Mouse (Mus musculus): Measurements from ENCODE around the gene D630023F18Rik.

The D630023F18Rik gene

DNA sequence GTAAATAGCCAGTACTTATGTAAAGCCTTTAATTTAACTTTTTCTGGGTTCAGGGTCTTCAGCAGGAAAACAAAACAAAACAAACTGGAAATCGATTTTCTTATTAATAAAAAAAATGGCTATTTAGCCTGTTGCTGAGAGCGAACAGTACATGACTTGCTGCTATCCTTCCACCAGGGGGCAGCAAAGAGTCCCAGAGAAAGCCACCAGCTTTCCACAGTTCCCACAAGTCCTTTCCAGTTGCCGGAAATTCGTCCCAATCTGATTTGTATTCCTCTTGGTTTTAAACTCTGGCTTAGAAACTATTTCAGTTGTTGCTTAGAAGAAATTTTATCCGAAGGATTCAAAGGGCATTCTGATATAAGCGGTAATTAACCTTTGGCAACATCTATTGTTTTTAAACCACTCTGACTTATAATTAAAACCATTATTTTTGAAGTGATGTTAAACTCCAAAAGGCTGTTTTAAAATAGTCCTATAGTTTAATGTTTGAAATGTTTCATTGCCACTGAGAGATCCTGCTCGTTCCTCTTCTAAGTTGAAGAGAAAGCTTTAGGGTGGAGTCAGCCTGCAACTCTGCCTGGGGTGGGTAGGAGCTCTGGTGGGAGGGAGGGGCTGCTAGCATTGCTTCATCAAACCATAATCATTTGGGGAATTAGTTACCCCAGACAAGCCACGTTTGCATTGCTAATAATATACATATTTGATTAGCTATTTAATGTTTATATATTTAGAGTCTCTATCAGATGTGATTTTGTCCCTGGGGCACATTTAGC lies 10.8 kb downstream of the D630023F18Rik start:
- peak; percentile 38 to 74 for DNase-seq (ENCODE audit: low spot score in 2 of 2)

DNA sequence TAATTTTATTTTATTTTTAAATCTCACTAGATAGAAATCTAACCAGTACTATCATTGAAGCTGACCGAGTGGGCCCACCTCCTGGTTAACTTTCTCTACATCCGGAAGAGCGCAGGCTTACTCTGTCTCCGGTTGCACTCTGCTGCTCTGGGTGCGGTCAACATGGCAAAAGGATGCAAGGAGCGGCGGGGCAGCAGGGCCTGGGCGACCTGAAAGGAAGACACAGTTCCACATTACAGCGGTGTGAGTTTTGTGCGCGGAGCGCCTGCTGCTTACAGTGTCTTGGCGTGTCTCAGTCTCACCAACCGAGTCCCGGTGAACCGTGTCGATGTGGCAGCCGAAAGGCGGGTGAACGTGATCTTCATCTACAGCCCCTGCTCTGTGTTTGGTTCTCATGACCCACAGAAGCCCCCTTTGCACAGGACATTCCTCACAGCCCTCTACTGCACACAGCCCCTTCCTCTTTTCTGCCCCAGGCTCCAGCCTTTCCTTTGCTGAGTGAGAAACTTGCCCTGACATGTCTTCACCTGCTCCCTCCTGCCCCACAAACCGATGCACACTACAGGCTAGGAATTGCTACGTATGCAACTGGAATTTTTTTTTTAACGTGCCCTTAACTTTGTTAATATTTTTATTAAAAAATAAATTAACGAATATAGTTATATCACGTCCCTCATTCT lies 13.1 kb downstream of the D630023F18Rik start:
- DNase-seq (ENCODE audit: low spot score in 2 of 2): no peak

DNA sequence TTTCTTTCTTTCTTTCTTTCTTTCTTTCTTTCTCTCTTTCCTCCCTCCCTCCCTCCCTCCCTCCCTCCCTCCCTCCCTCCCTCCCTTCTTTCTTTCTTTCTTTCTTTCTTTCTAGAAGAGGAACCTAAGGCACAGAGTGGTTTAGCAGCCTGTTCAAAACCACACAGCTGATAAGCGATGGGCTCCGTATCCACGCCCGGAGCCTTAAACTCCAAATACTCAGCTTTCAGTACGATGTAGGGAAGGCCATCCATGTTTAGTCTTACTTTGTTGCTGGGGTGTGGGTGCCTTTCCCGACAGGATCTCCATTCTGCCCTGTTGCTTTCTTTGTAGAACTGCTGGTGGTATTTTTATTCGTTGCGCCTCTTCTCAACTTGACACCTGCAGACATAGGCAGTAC lies 13.8 kb downstream of the D630023F18Rik start:
- DNase-seq (ENCODE audit: low spot score in 2 of 2): no peak

DNA sequence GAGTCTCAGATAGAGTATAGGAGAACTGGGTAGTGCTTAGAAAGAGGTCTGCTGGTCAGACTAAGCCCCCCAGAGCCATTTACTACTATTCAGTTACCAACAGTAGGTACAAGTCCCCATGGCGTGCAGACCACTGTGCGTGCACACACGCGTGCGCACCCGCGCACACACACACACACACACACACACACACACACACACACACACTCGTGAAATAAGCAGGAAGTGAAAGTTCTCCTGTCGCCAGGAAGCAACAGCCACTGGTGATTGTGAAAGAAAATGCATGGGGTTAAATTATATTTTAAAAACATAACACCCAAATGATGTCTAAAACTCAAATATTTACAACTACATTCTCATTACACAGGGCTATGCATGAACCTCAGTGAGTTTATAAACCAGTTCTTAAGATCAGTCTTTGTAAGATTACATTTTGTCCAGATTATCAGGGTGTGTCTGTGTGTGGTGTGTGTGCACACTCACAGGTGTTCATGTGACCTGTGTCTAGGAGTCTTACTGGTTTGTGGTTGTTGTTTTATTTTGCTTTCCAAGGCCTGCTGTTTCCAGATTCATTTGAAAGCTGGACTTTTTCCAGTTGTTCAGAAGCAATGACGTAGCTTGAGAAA lies 15.2 kb downstream of the D630023F18Rik start:
- DNase-seq (ENCODE audit: low spot score in 2 of 2): no peak

DNA sequence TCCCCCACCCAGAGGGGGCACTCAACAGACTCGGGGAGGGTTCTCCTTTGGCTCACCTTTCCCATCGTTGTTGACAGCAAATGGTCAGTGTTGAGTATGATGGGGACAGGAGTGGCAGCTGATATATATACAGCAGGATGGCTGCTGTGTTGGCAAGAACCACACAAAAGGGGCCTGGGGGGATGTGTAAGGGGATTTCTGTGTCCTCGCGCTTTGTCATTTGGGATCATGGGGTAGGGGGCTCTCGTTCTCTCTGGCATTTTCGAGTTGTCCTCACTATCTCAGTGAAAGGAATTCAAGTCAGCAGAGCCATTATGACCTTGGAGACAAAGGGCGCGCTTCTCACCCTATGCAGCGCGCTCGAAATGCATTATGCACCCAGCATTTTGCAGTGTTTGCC lies 19.7 kb downstream of the D630023F18Rik start, which contains the start of gene Cryga:
TSS of gene Cryga (minus strand) at position 101 of the 400 bp plus-strand sequence.
- no peak for DNase-seq (ENCODE audit: low spot score in 2 of 2)

DNA sequence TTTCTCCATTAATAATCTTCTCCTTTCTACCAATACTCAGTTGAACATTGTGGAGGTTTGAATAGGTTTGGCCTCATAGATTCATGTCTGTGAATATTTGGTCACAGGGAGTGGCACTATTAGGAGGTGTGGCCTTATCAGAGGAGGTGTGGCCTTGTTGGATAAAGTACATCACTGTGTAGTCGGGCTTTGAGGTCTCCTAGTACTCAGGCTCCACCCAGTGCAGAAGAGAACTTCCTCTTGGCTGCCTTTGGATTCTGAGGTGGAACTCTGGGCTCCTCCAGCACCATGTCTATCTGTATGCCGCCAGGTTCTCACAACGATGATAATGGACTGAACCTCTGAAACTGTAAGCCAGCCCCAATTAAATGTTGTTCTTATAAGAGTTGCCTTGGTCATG lies 26.1 kb downstream of the D630023F18Rik start:
- no peak for DNase-seq (ENCODE audit: low spot score in 2 of 2)

DNA sequence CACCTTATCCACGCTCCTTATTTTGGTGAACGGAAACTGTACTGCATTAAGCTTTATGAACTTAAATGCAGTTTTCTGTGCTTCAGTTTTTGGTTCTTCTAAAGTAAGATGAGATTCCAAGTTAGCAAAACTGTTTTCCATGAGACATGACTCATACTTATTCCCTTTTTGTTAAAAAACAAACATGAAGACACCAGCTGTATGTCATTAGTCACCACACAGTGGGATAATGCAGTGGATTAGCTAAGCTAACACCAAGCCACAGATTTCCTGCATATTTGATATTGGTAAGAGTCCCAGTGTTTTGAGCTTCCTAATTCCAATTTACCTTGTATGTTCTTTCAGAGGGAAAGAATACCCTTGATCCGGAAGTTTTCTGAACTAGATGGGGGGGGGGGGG lies 31.4 kb downstream of the D630023F18Rik start:
- no peak for DNase-seq (ENCODE audit: low spot score in 2 of 2)

DNA sequence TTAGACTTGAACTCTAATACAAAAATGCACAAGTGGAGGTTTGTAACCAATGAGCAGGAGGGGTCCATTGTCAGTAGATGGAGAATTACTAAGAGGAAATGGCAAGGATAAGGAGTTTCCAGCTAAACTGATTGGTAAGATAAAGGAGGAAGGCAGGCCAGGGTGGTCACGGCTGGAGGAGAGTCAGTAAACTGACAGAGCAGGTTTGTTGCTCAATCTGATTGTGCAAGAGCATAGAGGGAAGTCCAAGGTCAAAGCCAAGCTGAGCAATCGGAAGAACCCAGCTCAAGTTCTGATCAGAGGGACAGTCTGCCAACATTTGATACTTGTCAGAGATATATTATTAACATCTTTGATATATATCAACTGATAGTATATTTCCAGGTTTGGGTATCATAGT lies 32.6 kb downstream of the D630023F18Rik start:
- DNase-seq (ENCODE audit: low spot score in 2 of 2): no peak

DNA sequence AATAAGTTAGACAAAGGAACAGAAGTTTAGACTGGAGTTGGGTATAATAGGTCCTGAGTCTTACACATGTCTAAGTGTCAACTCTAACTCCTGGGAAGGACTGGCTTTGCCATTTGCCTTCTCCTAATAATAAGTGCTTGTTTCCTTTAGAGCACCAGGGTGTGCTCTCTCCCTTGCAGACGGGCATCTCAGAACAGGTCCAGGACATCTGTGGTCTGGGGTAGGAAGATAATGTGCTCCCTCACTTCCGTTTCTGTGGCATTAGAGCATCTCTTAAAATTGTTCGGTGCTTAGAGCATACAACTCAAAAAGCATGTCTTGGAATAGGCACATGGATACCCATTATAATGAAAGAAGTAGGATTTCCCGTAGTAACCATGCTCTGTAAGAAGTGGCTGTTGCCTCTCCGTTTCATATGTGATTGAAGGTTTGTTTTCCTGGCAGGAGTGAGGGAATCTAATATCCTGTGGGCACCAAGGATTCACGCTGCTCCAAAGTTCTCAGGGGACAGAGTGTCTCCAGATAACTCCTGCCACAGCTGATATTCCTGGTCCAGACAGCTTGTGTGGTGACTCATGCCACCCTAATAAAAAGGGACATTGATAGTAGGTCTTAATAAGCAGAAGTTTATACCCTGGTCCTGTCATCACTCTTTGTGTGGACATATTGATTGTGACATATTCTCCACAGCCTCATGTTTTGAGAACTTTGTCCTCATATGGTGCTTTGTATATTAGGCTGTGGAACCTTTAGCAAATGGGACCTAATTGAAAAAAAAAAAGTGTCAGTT lies 34.3 kb downstream of the D630023F18Rik start:
- no peak for DNase-seq (ENCODE audit: low spot score in 2 of 2)

DNA sequence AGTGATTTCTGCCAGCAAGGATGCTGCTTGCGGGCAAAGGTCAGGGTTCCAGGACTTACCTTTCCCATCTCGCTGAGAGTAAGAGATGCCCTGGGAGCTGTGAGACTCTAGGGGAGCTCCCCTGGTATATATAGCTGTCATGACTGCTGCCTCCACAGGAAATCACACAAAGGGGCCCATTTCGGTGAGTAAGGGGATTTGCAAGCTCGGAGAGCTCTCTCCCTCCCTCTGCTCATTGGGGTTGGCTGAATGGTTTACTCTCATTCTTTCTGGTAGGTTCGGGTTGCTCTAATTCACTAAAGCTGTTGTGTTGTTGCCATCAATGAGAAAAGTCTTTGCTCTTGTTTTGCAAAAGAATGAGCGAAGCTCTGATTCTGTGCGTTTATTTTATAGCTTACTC lies 40.8 kb downstream of the D630023F18Rik start, which contains the start of gene Crygb:
TSS of gene Crygb (minus strand) at position 101 of the 400 bp plus-strand sequence.
- no peak for DNase-seq (ENCODE audit: low spot score in 2 of 2)

DNA sequence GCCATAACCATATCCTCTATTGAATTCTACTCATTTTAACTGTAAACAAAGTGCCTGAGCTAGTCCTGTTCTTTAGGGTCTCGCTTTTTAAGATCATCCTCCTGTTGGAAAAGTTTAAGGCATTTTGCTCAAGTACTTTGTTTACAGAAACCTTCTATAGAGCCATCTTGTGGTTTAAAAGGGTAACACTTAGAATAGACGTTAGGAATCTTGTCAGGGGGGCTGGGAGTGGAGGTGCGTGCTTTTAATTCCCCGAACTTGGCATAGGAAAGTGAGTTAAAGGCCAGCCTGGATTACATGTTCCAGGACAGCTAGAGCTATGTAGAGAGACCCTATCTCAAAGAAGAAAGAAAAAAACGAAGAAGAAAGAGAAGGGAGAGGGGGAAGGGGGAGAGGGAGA lies 47.4 kb downstream of the D630023F18Rik start:
- DNase-seq (ENCODE audit: low spot score in 2 of 2): no peak

DNA sequence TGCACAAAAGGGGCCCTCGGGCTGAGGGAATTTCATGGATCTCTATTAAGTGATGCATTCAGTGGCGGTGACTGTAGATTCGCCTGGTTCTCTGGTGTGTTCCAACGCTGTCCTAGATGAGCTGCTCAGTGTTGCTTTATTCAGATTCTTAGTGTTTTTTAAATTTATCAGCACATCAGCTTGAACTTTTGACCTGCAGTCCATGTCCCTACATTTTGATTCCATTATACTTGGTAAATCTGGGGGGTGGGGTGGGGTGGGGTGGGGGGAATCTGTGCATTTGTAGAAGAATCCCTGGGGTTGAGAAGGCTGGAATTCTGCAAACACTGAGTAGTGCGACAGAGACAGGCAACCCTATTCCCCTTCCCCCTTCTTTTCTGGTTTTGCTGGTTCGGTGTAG lies 49.4 kb downstream of the D630023F18Rik start, which contains the start of gene Crygc:
TSS of gene Crygc (minus strand) at position 101 of the 400 bp plus-strand sequence.
- DNase-seq (ENCODE audit: low spot score in 2 of 2): no peak

DNA sequence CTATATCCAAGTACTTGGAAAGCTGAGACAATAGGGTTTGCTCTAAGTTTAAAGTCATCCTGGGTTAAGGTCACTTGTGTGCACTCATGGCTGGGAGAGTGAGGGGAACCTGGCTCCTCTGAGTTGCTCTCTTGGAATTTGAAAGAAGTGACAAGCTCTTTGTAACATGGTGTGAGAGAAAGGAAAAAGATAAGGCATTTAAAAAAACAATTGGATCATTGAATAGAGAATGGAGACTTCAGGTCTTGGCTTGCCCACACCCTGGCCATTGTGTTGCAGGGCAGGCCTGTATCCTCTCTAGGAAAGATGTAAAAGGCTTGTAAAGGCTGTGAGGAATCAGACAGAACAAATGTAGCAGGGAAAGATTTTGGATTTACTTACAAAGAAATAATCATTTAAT lies 55.2 kb downstream of the D630023F18Rik start:
- DNase-seq (ENCODE audit: low spot score in 2 of 2): no peak

DNA sequence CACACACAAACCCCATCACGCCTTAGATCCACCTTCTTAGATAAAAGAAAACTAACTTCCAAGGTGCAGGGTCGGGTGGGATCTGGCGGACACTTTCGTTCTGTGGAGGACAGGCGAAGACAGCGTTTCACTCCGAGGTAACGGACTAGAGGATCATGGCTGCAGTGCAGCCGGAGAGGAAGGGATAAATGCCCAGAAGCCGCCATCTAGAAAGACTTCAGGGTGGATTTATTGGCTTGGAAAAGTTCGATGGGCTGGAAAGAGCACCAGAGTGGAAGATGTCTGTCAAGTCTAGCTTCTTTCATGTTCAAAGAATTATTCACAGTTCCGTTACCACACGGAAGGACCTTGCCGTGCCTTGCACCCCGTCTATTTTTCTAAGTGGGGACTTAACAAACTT lies 58.8 kb downstream of the D630023F18Rik start:
- no peak for DNase-seq (ENCODE audit: low spot score in 2 of 2)

DNA sequence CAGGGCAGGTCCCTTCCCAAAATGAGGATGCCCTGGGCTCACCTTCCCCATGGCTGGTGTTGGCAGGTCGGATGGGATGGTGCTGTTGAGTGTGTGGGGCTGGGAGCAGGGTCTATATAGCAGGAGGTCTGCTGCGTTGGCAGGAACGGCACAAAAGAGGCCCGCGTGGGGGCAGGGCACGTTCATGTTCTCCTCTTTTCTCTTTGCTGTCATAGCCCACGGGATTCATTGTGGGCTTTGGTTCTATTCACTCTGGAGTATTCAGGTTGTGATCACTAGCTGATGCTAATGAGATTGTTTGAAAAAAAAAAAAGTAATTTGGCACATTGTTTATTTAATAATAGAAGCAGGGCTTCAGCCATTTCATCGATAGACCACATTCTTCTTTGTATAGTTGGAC lies 59.7 kb downstream of the D630023F18Rik start, which contains the start of gene Crygd:
TSS of gene Crygd (minus strand) at position 101 of the 400 bp plus-strand sequence.
- DNase-seq (ENCODE audit: low spot score in 2 of 2): no peak

All from spleen, postnatal 4 days (tissue).